Mouse (Mus musculus) T-cell, adult 2 months (primary cell): ENCODE data around the gene Daam1.

Source experiments
- DNase-seq: peaks from one replicate; pipeline ENCODE4 v3.0.0; 2022; ENCODE audit warnings: low spot score

Daam1 gene

GRCm38 (mm10) chr12:71830607-71831257, at the start of gene Daam1:
Daam1 (plus strand) TSS chr12:71831078.
- peak; percentile 95 for DNase-seq

- no peak for DNase-seq
These were observed 49.7 kb upstream of the Daam1 start for GRCm38 (mm10) chr12:71781220-71781619.

- DNase-seq, result no peak
These were observed 46.9 kb upstream of the Daam1 start for GRCm38 (mm10) chr12:71783970-71784369.

- no peak for DNase-seq
These were observed 46.1 kb upstream of the Daam1 start for GRCm38 (mm10) chr12:71784666-71785255.

- DNase-seq, result no peak
These were observed 44.4 kb upstream of the Daam1 start for GRCm38 (mm10) chr12:71786521-71786920.

- no peak for DNase-seq
These were observed 42.1 kb upstream of the Daam1 start for GRCm38 (mm10) chr12:71788791-71789190.

GRCm38 (mm10) chr12:71790581-71790980, 40.3 kb upstream of the Daam1 start:
- DNase-seq, result no peak

GRCm38 (mm10) chr12:71793114-71793513, 37.8 kb upstream of the Daam1 start:
- DNase-seq, result no peak

GRCm38 (mm10) chr12:71795626-71796025, 35.3 kb upstream of the Daam1 start:
- no peak for DNase-seq

- no peak for DNase-seq
These were observed 34.4 kb upstream of the Daam1 start for GRCm38 (mm10) chr12:71796517-71796916.

GRCm38 (mm10) chr12:71807306-71807705, 23.6 kb upstream of the Daam1 start:
- no peak for DNase-seq

GRCm38 (mm10) chr12:71808631-71809030, 22.2 kb upstream of the Daam1 start:
- no peak for DNase-seq

- DNase-seq, result no peak
These were observed 21.3 kb upstream of the Daam1 start for GRCm38 (mm10) chr12:71809550-71809949.

GRCm38 (mm10) chr12:71812567-71812966, 18.3 kb upstream of the Daam1 start:
- no peak for DNase-seq

- no peak for DNase-seq
These were observed 17.6 kb upstream of the Daam1 start for GRCm38 (mm10) chr12:71813251-71813650.

- DNase-seq, result no peak
These were observed 17.1 kb upstream of the Daam1 start for GRCm38 (mm10) chr12:71813761-71814160.

GRCm38 (mm10) chr12:71820094-71820493, 10.8 kb upstream of the Daam1 start:
- no peak for DNase-seq

GRCm38 (mm10) chr12:71821272-71821671, 9.6 kb upstream of the Daam1 start:
- no peak for DNase-seq

GRCm38 (mm10) chr12:71821743-71822142, 9.1 kb upstream of the Daam1 start:
- no peak for DNase-seq

- DNase-seq, result no peak
These were observed 6.0 kb upstream of the Daam1 start for GRCm38 (mm10) chr12:71824927-71825326.

- DNase-seq, result peak; percentile 10
These were observed 739 bp upstream of the Daam1 start for GRCm38 (mm10) chr12:71830139-71830538.

GRCm38 (mm10) chr12:71831258-71832087, 595 bp downstream of the Daam1 start:
- peak; percentile 48 for DNase-seq

- DNase-seq, result peak; percentile 22
These were observed 1.3 kb downstream of the Daam1 start for GRCm38 (mm10) chr12:71832225-71832624.
